Mouse (Mus musculus) bone marrow macrophage, adult 2 months (primary cell): ENCODE data around the gene Ly6g6e. TPM values are rescaled to one million over a fixed set of nuclear protein-coding genes. Genes with fewer than 3 reads are reported as not detected.

Experiments used
- H3K27ac ChIP-seq: 2 replicates; pipeline ENCODE4 v1.5.1; 2012; ENCODE audit warnings: low read depth, low read length; ENCODE audit not compliant: insufficient read depth
- H3K4me1 ChIP-seq: 2 replicates; pipeline ENCODE4 v1.6.1; 2012; ENCODE audit warnings: low read length; ENCODE audit not compliant: control insufficient read depth, insufficient read depth
- H3K4me3 ChIP-seq: 2 replicates; pipeline ENCODE4 v1.5.1; 2012; ENCODE audit warnings: mild to moderate bottlenecking, low read length, moderate library complexity; ENCODE audit not compliant: insufficient read depth
- CTCF ChIP-seq: IDR thresholded peaks from 2 replicates; pipeline ENCODE4 v1.5.1; 2012; ENCODE audit warnings: low read depth, mild to moderate bottlenecking, low read length, moderate library complexity
- POLR2A ChIP-seq: IDR thresholded peaks from 2 replicates; pipeline ENCODE4 v1.6.1; 2012; ENCODE audit warnings: mild to moderate bottlenecking, low read depth, low read length, borderline replicate concordance
- polyA plus RNA-seq: library from polyadenylated mRNA; stranded (reverse); fragments of >200 nt; gene quantifications from 2 replicates; pipeline ENCODE4 v1.2.4, GENCODE M21; 2012; ENCODE audit not compliant: missing spikeins, insufficient read depth, insufficient read length

Gene Ly6g6e
- polyA plus RNA-seq, 1 experiment = not detected

GRCm38 (mm10) chr17:35088825-35089644 lies 12.3 kb downstream of the Ly6g6e start, which contains the start of gene Abhd16a:
TSS of gene Abhd16a (plus strand) at chr17:35089263.
- no peaks in the 10 kb centered on the region for H3K4me1 ChIP-seq
- peak within 1 kb of the TSS; percentile 94 for H3K4me3 ChIP-seq
- H3K27ac ChIP-seq = peak within 1 kb of the TSS; percentile 94
- no peak for TF ChIP-seq CTCF
- TF ChIP-seq POLR2A = no peak

- Histone ChIP-seq H3K4me1 (peaks cover 6% of the 10 kb centered on the region), H3K27ac (no peak overlapping the region), H3K4me3 (peak overlapping the region; percentile 94)
- no peak for TF ChIP-seq CTCF
- TF ChIP-seq POLR2A = no peak
Observed at GRCm38 (mm10) chr17:35090166-35090932, 13.6 kb downstream of the Ly6g6e start.

- Histone ChIP-seq H3K4me1 (peaks cover 6% of the 10 kb centered on the region), H3K4me3 (no peak overlapping the region), H3K27ac (no peak overlapping the region)
- no peak for TF ChIP-seq POLR2A
- TF ChIP-seq CTCF = no peak
Observed at GRCm38 (mm10) chr17:35092403-35093198, 15.9 kb downstream of the Ly6g6e start.

- Histone ChIP-seq H3K4me1 (peaks cover 6% of the 10 kb centered on the region), H3K27ac (no peak overlapping the region), H3K4me3 (no peak overlapping the region)
- TF ChIP-seq CTCF = no peak
- no peak for TF ChIP-seq POLR2A
Observed at GRCm38 (mm10) chr17:35094475-35095365, 18.0 kb downstream of the Ly6g6e start.

- no peak overlapping the region for H3K27ac ChIP-seq
- H3K4me3 ChIP-seq = no peak overlapping the region
- TF ChIP-seq POLR2A = no peak
- TF ChIP-seq CTCF = no peak
- peaks cover 6% of the 10 kb centered on the region for H3K4me1 ChIP-seq
Observed at GRCm38 (mm10) chr17:35096597-35096996, 19.9 kb downstream of the Ly6g6e start.

- Histone ChIP-seq H3K4me3 (no peak overlapping the region), H3K27ac (no peak overlapping the region), H3K4me1 (peaks cover 6% of the 10 kb centered on the region)
- TF ChIP-seq POLR2A (no peak), CTCF (no peak)
Observed at GRCm38 (mm10) chr17:35097164-35097655, 20.5 kb downstream of the Ly6g6e start.

- H3K27ac ChIP-seq = no peak overlapping the region
- no peak overlapping the region for H3K4me3 ChIP-seq
- no peaks in the 10 kb centered on the region for H3K4me1 ChIP-seq
- TF ChIP-seq CTCF (no peak), POLR2A (no peak)
Observed at GRCm38 (mm10) chr17:35100196-35100765, 23.6 kb downstream of the Ly6g6e start.

- no peaks in the 10 kb centered on the region for H3K4me1 ChIP-seq
- no peak for TF ChIP-seq CTCF
- TF ChIP-seq POLR2A = no peak
- no peak overlapping the region for H3K4me3 ChIP-seq
Observed at GRCm38 (mm10) chr17:35101161-35101560, 24.5 kb downstream of the Ly6g6e start.

More at GRCm38 (mm10) chr17:35101161-35101560, 24.5 kb downstream of the Ly6g6e start:
- no peak overlapping the region for H3K27ac ChIP-seq
